Mouse (Mus musculus): Measurements from ENCODE around the gene Dact3.

Gene Dact3

DNA sequence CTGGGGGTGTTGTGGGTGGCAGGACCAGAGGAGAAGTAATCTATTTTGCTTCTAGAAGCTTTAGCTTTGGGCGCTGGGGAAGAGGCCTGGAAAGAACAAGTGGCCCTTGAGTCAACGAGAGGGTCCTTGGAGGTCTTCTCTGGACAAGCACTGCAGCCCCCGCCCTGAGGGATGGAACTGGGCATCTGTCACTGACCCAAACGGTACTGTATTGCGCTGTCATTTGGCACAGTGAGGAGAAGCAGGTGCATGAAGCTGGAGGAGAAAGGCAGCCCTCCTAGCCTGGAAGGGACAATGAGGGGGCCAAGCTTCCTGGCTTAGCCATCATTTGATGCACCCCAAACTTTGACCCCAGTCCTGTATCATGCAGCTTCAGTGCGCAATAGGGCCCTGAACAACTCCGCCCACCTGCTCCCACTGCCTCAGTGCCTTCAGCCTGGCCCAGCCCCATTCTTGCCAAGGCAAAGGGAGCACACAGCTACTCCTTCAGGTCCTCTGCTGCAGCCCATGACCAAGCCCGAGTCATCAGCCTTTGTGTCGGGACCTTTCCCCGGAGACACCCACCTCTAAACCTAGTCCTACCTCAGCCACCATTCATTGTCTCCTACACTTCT is 47.4 kb downstream of the Dact3 start:
- in situ Hi-C loops (cut with MboI; ENCODE audit: low pct_unique_long_range_greater_than_20kb in 1 of 2, low sequenced_read_pairs in 2 of 2, unreplicated experiment in 1 of 2), result loop anchor here in 1 of 2 experiments (5.0 kb wide), 1 partner anchor 40 kb away; no protein-coding TSS in a partner anchor

DNA sequence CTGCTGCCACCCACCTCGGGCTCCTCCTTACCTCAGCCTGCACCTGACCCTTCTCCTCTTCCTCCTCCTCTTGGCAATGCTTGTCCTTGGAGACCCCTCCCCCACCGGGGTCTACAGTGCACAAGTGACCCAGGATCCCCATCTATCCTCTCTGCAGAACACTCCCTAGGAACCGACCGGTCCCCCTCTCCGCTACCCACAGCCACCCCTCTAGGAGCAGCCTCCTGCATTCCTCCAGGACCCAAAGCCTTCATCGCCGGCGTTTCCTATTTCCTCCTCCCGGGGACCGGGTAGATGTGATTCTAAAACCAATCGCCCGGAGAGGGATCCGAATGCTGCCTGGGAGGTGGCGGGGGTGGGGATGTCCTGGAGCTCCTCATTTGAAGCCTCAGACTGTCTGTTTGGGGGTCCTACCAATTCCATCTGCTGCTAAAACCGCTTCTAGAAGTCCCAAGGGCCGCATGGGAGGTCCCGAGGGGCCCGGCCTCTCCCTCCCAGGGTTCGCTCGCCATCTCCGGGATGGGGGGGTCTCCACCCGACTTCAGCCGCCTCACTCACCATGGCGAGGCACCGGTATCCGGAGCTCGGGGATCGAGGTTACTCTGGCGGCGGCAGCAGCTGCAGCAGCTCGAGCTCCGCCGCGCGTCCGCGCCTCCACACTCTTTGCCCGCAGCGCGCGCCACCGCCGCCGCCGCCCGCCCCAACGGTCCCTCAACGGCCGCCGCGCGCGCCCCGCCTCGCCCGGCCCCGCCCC is 48.3 kb downstream of the Dact3 start:
- in situ Hi-C loops (cut with MboI; ENCODE audit: low pct_unique_long_range_greater_than_20kb in 1 of 2, low sequenced_read_pairs in 2 of 2, unreplicated experiment in 1 of 2), result loop anchor here in 1 of 2 experiments (5.0 kb wide), 1 partner anchor 41 kb away; no protein-coding TSS in a partner anchor

DNA sequence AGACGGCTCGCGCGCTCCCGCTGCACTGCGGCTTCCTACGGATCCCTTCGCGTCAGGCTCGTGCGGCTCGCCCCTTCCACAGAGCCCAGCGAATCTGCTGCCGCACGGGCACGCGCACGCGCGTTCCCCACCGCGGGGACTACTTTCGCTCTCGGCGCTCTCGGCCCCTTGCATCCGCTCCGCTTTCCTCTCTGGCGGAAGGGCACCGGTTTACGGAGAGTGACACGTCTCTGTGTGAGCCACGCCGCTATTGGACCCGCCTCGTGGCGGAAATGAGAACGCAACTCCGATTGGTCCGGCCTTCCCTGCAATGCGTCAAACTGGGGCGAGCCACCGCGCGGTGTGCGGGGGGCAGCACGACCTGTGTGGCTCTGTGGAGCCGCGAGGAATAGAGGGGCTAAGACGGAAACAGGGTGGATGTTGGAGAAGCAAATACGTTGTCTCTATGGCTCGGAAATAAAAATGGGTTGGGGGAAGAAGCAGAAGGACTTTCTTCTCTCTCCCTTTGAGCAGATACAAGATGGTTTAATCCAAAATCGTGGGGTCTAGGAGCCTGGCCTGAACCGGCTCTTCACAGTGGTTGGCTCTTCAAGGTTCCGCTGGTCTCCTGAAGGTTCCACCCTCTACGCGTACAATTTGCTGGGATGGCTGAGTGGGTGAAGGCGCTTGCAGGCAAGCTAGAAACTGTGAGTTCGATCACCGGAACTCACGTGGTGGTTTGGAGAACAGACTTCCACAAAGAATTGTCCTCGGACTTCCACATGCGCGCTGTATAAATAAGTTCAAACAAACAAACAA is 49.1 kb downstream of the Dact3 start, which contains the start of gene Calm3:
Calm3 (minus strand) TSS at position 78 of the 798 bp plus-strand sequence.
- in situ Hi-C loops (cut with MboI; ENCODE audit: low pct_unique_long_range_greater_than_20kb in 1 of 2, low sequenced_read_pairs in 2 of 2, unreplicated experiment in 1 of 2), result loop anchor here in 1 of 2 experiments (5.0 kb wide), 1 partner anchor 42 kb away; no protein-coding TSS in a partner anchor

DNA sequence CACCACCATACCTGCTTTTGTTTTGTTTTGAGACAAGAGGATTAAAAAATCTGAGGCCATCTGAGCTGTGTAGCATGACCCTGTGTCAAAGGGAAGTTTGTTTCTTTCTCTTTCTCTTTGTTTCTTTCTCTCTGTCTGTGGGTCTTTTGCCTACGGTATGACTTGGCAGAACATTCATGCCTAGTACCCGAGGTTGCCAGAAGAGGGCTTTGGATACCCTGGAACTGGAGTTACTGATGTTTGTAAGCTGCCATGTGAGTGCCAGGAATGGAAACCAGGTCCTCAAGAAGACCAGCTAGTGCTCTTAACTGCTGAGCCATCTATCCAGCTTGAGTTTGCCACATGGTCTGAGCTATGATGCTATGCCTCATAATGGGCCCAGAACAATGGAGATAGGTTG is 53.2 kb downstream of the Dact3 start:
- in situ Hi-C loops (cut with MboI; ENCODE audit: low pct_unique_long_range_greater_than_20kb in 1 of 2, low sequenced_read_pairs in 2 of 2, unreplicated experiment in 1 of 2), result no loop called here

GRCm38 (mm10) chr7:16930850-16931249 is 55.7 kb downstream of the Dact3 start:
- in situ Hi-C loops (cut with MboI; ENCODE audit: low pct_unique_long_range_greater_than_20kb in 1 of 2, low sequenced_read_pairs in 2 of 2, unreplicated experiment in 1 of 2), result loop anchor here (10.0 kb wide), 2 partner anchors 124 to 134 kb away; partner anchors contain the start of gene Hif3a (in 1 of the 2)

DNA sequence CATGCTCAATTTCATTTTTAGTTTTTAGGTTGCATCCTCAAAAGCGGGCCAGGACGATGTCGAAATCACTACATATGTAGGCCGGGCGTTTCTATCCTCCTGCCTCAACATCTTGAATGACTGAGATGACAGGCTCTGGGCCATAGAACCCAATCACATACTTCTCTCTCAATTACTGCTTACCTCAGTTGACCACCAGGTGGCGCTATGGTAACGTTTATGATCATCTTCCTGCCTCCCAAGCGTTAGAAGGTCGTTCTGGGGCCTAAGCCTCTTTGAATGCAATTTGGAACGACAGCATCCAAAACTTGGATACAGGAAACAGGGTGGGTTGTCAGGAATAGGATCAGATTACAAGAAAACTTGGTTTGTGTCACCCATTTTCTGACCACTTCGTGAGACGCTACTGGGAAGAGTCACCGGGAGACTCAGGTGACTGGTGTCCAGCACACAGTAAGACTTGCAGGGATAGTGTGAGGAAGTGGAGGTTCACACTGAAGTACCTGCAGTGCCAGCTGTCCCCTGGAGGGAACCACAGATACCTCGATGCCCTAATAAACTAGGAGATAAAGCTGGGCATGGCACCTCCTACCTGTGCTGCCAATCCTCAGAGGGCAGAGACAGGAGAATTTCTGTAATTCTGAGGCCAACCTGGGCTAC is 57.0 kb downstream of the Dact3 start:
- in situ Hi-C loops (cut with MboI; ENCODE audit: low pct_unique_long_range_greater_than_20kb in 1 of 2, low sequenced_read_pairs in 2 of 2, unreplicated experiment in 1 of 2), result loop anchor here (10.0 kb wide), 2 partner anchors 123 to 133 kb away; partner anchors contain the start of gene Hif3a (in 1 of the 2)

DNA sequence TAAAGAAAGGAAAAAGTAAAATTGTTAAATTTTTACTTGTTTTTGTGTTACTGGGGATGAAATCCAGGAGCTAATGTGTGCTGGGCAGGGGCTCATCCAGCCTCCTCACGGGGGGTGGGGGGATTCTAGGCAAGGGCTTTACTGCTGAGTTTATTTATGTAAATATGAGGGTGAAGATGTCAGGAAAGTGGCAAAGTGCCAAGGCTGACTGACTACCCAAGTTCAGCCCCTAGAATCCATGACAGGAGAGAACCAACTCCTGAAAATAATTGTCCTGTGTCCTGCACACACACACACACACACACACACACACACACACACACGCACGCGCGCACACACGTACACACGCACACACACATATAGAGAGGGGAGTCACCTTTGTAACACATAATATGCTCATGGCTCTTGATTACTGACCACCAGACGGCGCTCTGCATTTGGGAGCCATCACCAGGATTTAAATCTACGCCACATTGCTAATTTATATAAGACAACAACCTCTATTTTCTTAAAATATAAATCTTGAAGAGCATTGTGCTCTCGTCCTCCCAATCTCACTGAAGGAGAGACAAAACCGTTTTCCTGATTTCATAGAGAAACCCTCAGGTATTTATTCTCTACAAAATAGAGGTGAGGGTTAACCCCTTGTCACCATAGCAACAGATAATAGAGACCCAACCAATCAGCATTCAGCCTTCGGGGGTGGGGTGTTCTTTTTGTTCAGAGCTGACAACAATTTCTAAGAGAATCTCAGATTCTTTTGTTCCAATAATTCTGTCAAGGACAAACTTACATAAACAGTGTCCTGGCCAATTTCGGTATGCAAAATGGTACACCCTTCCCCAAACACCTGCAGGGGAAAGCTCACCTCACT is 57.8 kb downstream of the Dact3 start:
- in situ Hi-C loops (cut with MboI; ENCODE audit: low pct_unique_long_range_greater_than_20kb in 1 of 2, low sequenced_read_pairs in 2 of 2, unreplicated experiment in 1 of 2), result loop anchor here (10.0 kb wide), 2 partner anchors 122 to 132 kb away; partner anchors contain the start of gene Hif3a (in 1 of the 2)
